Mouse (Mus musculus) olfactory bulb, adult 2 months (tissue): Measurements from ENCODE around the gene Bnc2. TPM values are rescaled to one million over a fixed set of nuclear protein-coding genes. Genes with fewer than 3 reads are reported as not detected.

Source experiments
- H3K27ac ChIP-seq: fragments of 200-500 bp; 2 replicates; pipeline ENCODE4 v1.5.1; 2012; ENCODE audit warnings: low read depth, low read length; ENCODE audit not compliant: insufficient read depth
- H3K4me1 ChIP-seq: fragments of 200-500 bp; 2 replicates; pipeline ENCODE4 v1.6.1; 2012; ENCODE audit warnings: low read length; ENCODE audit not compliant: control insufficient read depth, insufficient read depth
- H3K4me3 ChIP-seq: fragments of 200-500 bp; 2 replicates; pipeline ENCODE4 v1.5.1; 2012; ENCODE audit warnings: mild to moderate bottlenecking, low read depth, low read length, moderate library complexity; ENCODE audit not compliant: insufficient read depth
- CTCF ChIP-seq: fragments of 200-500 bp; IDR thresholded peaks from 2 replicates; pipeline ENCODE4 v1.5.1; 2012; ENCODE audit warnings: low read depth, mild to moderate bottlenecking, low read length, moderate library complexity; ENCODE audit not compliant: insufficient read depth
- POLR2A ChIP-seq: fragments of 200-500 bp; IDR thresholded peaks from 2 replicates; pipeline ENCODE4 v1.6.1; 2012; ENCODE audit warnings: mild to moderate bottlenecking, low read depth, low read length, moderate library complexity; ENCODE audit not compliant: insufficient read depth
- WGBS: fragments of 180-500 bp; shearing (Covaris S2); methylation state at CpG from one replicate; pipeline ENCODE4 v1.1.7; 2018; 5-methylcytosine and 5-hydroxymethylcytosine counted together
- polyA plus RNA-seq: library from polyadenylated mRNA; stranded (reverse); fragments of >200 nt; gene quantifications from 2 replicates; pipeline ENCODE4 v1.2.4, GENCODE M21; 2012; ENCODE audit warnings: low replicate concordance; ENCODE audit not compliant: missing spikeins, insufficient read depth, insufficient read length

Gene Bnc2
- polyA plus RNA-seq, 1 experiment, result not detected

- Histone ChIP-seq H3K4me3 (no peak overlapping the region), H3K4me1 (no peaks in the 10 kb centered on the region), H3K27ac (no peak overlapping the region)
- TF ChIP-seq CTCF, result no peak
- no peak for TF ChIP-seq POLR2A
- 77% methylated on average over 11 of the region's 11 CpGs for WGBS
These were observed 145.9 kb downstream of the Bnc2 start for GRCm38 (mm10) chr4:84528886-84529789.

GRCm38 (mm10) chr4:84528358-84528757 is 146.7 kb downstream of the Bnc2 start:
- TF ChIP-seq POLR2A, result no peak
- Histone ChIP-seq H3K4me3 (no peak overlapping the region), H3K4me1 (peaks cover 4% of the 10 kb centered on the region; the same call in 1 of the 2 replicates), H3K27ac (no peak overlapping the region)
- WGBS, result 77% methylated on average over 2 of the region's 2 CpGs

GRCm38 (mm10) chr4:84527066-84527933 is 147.8 kb downstream of the Bnc2 start:
- H3K27ac ChIP-seq, result no peak overlapping the region
- peaks cover 7% of the 10 kb centered on the region for H3K4me1 ChIP-seq
- no peak overlapping the region for H3K4me3 ChIP-seq
- 59% methylated on average over 15 of the region's 15 CpGs for WGBS
- TF ChIP-seq POLR2A (no peak), CTCF (no peak)

GRCm38 (mm10) chr4:84523651-84524221 is 151.3 kb downstream of the Bnc2 start:
- no peak overlapping the region for H3K4me3 ChIP-seq
- WGBS, result 73% methylated on average over 4 of the region's 4 CpGs
- TF ChIP-seq CTCF, result no peak
- no peak for TF ChIP-seq POLR2A
- peaks cover 7% of the 10 kb centered on the region for H3K4me1 ChIP-seq
- H3K27ac ChIP-seq, result no peak overlapping the region

GRCm38 (mm10) chr4:84523211-84523610 is 151.9 kb downstream of the Bnc2 start:
- H3K4me3 ChIP-seq, result no peak overlapping the region
- no peak overlapping the region for H3K27ac ChIP-seq
- 41% methylated on average over 5 of the region's 5 CpGs for WGBS
- H3K4me1 ChIP-seq, result peaks cover 7% of the 10 kb centered on the region
- no peak for TF ChIP-seq POLR2A
- no peak for TF ChIP-seq CTCF

GRCm38 (mm10) chr4:84521562-84521961 is 153.5 kb downstream of the Bnc2 start:
- Histone ChIP-seq H3K27ac (no peak overlapping the region), H3K4me1 (peaks cover 7% of the 10 kb centered on the region), H3K4me3 (no peak overlapping the region)
- 93% methylated on average over 5 of the region's 5 CpGs for WGBS
- TF ChIP-seq POLR2A (no peak), CTCF (no peak)

GRCm38 (mm10) chr4:84510466-84510865 is 164.6 kb downstream of the Bnc2 start:
- 86% methylated on average over 1 of the region's 1 CpGs for WGBS
- Histone ChIP-seq H3K27ac (no peak overlapping the region), H3K4me1 (no peaks in the 10 kb centered on the region), H3K4me3 (no peak overlapping the region)
- TF ChIP-seq CTCF, result no peak
- no peak for TF ChIP-seq POLR2A

- H3K27ac ChIP-seq, result no peak overlapping the region
- no peaks in the 10 kb centered on the region for H3K4me1 ChIP-seq
- H3K4me3 ChIP-seq, result no peak overlapping the region
- no peak for TF ChIP-seq CTCF
- no peak for TF ChIP-seq POLR2A
- 98% methylated on average over 3 of the region's 3 CpGs for WGBS
These were observed 167.5 kb downstream of the Bnc2 start for GRCm38 (mm10) chr4:84507551-84507950.

- TF ChIP-seq POLR2A, result no peak
- no peak for TF ChIP-seq CTCF
- no peak overlapping the region for H3K4me3 ChIP-seq
- H3K4me1 ChIP-seq, result no peaks in the 10 kb centered on the region
- WGBS, result 88% methylated on average over 8 of the region's 8 CpGs
- no peak overlapping the region for H3K27ac ChIP-seq
These were observed 172.3 kb downstream of the Bnc2 start for GRCm38 (mm10) chr4:84502581-84503269.
